Mouse (Mus musculus) kidney, postnatal 10 days (tissue): ENCODE measurements at regions not wholly inside any gene's neighbourhood (a gene's known extent, or its start where the extent isn't known, plus 50 kb on each side); places are given as distances from the start of the nearest gene placed in this dataset.

Experiments
- DNase-seq: peaks from one replicate; pipeline ENCODE4 v3.0.0; 2021; ENCODE audit warnings: mixed read lengths

DNA sequence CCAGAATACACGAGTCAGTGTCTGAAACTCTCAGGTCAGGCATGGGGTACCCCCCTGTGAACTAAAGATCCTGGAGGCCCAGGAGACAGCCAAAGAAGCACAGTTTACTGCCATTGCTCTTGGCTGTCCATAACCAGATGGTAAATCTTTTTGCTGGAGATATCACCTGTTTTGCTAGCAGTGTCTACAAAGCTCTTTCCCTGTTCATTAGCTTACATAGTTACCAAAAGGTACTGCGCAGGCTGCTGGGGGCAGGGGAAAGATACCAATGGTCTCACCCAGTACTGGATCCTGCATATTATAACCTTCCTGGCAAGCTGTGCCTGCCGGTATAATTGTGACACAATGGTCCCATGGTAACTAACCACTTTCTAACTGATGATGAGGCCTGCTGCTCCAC lies 321.9 kb upstream of the Nfe2l3 start:
- no peak for DNase-seq

DNA sequence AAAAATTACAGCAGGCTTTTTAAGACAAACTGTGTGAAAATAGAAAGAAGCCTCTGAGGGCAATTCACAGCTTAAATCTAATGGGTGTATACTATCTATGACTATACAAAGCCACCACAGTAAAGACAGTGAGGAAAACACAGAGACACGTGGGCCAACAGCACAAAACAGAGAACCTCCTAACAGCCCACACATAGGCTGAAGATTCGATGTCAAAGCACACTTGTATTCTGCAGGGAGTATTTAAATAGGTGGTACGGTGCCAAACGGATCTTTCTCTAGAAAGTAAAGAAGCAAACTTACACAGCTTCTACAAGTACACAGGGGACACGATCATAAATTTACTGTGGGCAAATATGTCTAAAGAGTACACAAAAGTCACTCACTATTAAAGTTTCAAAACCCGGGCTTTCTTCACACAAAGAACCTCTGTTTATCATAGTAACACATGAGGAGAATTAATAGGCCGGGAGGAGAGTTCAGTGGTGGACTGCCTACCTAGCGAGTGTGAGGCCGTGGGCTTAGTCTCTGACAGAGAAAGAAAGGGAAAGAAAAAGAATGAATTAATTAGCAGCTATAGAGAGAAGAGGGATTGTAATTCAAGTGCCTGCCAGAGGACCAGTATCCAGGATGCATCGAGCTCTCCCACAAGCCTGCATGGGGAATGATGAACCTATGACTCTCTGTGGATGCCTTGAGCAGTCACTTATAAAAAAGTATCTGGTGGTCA lies 317.7 kb upstream of the Nfe2l3 start:
- no peak for DNase-seq

DNA sequence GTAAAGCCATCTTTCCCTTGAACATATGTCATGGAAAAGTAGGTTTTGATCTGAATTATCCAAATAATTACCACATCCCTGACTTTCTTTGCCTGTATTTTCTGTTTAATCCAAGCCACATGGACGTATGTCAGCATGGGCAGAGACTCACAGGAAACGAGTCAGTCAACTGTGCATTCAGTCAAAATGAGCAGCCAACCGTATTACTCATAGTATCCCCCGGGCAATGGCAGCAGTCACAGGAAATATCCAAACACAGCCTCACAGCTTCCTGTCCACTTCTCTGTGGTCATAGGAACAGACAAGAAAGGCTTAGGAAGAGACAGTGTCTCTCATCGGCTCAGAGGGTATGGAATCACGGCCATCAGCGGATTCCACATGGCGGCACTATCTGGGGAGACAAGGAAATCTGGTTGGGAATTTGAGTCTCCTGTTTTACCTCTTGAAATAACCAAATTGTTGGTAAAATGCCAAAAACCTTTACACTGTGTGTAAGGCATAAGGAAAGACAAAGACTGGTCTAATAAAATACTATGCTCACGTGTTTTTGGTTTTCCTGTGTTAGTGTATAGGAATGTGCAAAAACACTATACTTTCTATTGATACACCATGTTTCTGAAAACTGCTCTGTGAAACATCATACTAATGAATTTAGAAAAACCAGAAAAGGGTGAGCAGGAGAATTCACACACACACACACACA lies 313.5 kb upstream of the Nfe2l3 start:
- no peak for DNase-seq

DNA sequence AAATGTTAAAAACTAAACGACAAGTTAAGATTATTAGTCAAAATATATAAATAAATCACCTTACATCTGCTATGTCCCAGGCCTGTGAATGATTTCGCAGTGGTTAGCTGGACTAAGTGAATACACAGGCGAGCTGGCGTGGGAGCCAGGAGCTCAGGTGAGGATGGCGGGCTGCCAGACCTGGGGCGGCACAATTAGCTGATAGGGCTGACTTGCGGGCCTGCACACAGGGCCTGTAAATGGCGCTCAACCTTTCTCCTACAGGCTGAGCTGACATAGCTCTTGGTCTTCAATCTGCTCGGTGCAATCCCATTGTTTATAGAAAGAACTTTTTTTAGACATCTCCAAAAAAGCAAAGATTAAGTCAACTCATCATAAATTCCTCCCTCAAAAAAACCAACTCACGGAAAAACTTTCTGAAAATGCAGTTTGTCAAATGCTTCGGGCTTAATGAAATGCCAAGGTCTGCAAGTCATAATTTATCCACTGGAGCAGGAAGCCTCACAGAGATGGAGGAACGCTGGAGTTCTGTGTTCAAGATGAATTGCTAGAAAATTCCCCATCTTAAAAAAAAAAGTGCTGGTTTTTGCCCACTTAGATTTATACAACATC lies 312.7 kb upstream of the Nfe2l3 start:
- DNase-seq, result peak; percentile 73

- no peak for DNase-seq
Measured at GRCm38 (mm10) chr6:51122941-51123340, 309.5 kb upstream of the Nfe2l3 start.

GRCm38 (mm10) chr6:51127851-51128250 lies 304.6 kb upstream of the Nfe2l3 start:
- DNase-seq, result no peak

GRCm38 (mm10) chr6:51129096-51129495 lies 303.4 kb upstream of the Nfe2l3 start:
- DNase-seq, result no peak

DNA sequence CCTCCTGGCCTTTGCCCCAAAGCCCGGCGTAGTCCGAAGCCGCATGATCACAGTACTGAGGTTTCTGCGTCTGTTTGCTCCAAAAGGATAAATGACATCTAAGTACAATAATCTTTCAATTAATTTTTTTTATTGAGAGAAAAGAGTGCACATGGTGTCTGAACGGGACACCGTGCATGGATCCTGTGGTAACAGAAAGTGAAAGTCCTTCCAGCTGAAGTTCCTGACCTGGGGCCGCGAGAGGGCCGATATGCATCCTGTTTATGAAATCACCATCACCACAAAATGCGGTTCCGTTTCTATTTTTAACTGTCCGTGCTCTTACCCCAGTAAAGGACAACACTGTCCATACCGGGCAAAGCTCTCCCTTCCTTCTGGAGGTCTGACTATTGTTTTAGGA lies 302.9 kb upstream of the Nfe2l3 start:
- peak; percentile 56 for DNase-seq

GRCm38 (mm10) chr6:51144762-51145161 lies 287.7 kb upstream of the Nfe2l3 start:
- no peak for DNase-seq

DNA sequence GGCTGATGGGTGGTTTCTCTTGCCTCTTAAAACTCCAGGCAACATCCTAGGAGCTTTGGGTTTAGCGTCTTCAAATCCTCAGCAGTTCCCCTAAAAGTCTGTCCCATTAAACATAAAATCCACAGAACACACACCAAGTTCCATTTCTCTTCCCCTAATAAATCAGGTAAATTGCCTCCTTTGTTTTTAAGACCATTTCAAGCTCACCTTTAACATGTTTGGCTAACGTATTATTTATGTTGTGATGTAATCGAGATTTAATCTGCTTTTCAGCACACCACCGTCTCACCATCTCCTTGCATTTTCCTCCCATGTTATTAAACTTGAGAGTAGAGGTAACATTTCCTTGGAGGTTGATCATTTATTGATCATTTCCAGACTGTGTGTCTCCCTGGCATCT lies 286.6 kb upstream of the Nfe2l3 start:
- DNase-seq, result no peak

DNA sequence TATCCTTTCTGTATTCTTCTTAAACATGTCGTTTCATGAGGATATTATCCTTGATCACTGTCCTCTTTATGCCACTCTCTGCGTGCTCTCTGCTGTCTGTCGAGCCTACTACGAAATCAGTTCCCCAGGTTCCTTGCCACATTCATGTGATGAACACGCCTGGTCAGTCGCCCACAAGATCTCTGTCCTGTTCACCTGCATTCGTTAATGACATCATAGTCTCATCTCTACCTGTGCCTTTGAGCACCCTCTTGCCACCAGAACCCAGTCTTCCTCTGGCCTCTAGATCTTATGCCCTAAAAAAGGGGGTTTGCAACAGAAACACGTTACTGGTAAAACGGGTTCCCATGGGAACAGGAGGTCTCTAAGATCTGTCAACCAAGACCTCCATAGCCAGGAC lies 283.6 kb upstream of the Nfe2l3 start:
- no peak for DNase-seq

DNA sequence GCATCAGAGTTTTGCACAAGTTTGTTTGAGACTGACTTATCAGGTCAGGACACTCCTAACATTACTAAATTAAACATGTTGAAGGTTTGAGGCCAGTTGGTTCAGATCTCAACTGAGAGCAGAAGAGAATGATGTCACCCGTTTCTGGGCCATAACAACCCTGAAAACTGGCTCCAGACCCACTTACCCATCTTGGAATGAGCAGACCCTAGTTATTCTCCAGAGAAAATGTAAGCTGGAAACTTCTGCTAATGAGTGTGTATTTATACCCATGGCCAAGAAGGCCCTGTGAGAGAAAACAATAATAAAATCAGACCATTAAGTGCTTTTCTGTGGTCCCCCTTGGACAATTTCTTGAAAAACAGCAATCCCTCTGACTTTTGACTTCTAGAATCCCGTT lies 282.4 kb upstream of the Nfe2l3 start:
- DNase-seq, result no peak

- no peak for DNase-seq
Measured at GRCm38 (mm10) chr6:51150486-51150885, 282.0 kb upstream of the Nfe2l3 start.

DNA sequence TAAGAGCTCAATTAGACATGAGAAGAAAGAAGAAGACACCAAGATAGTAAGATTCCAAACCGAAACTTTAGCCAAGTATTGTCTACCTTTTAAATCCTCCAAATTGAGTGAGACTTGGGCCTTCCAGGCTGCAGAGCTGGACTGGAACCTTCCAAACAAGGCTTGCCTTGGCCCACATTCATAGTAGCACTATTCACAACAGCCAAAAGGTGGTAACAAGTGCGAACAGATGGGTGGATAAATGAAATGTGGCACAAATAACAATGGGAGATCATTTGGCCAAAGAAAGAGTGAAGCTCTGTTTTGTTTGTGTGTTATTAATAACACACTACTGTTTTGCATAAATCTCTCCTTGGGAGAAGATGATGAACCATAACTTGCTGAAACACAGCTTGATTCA lies 281.6 kb upstream of the Nfe2l3 start:
- DNase-seq, result no peak

DNA sequence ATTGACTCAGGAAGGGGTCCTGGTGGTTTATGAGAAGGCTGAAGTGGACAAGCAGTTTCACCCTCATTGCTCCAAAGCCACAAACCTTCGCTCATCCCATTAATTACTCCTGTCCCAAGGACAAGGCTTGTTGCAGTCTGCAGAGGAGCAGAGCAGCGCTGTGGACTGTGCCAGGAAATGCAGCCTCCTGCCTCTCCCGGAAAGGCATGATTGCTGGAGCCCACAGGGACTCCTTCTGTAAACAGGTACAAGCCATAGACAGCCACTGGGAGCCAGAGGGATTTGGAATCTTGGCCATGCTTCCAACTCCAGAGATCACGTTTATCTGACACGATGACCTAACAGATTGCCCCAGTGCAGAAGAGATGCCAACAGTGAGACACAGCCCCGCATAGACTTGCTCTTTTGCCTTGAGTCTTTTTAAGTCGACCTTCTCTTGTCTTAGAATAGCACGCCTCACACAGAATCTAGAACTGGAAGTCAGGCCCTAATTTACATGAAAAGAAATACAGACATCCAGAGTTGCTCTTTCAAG lies 275.6 kb upstream of the Nfe2l3 start:
- no peak for DNase-seq

GRCm38 (mm10) chr6:51161149-51161548 lies 271.3 kb upstream of the Nfe2l3 start:
- no peak for DNase-seq

- no peak for DNase-seq
Measured at GRCm38 (mm10) chr6:51162208-51163082, 270.0 kb upstream of the Nfe2l3 start.

GRCm38 (mm10) chr6:51163266-51163665 lies 269.2 kb upstream of the Nfe2l3 start:
- no peak for DNase-seq

DNA sequence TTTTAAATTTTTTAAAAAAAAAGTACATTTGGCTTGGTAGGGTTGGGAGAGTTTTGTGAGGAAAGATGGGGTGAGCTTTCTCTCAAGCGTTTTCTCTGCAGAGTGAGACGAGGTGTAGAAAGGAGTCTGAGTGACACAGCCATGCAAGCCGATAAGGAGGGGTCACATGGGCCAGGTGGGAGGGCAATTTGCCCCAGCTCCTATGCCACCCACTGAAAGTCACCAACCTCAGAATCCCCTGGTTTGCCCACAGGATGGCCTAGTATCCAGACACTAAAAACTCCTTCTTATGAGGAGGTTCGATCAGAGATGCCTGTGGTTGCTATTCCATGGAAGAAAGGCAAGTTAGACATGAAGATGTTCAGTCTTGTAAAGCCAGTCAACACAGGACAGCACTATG lies 268.6 kb upstream of the Nfe2l3 start:
- DNase-seq, result no peak

DNA sequence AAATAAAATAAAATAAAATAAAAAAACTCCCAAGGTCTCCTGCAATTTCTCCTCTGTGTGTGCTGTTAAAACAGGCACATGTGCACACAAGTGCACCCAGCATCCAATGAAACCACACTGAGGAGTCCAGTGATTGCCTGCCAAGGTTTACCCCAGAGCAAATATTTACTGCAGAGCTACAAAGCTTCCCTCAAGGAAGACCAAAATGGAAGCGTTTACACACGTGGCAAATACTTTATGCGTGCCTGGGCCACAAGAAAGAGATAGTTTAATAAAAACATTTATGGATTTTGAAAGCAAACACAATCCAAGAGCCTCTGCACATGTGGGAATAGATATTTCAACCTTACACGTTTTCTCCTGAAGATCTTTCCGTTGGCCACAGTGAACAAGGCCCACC lies 265.4 kb upstream of the Nfe2l3 start:
- DNase-seq, result no peak

DNA sequence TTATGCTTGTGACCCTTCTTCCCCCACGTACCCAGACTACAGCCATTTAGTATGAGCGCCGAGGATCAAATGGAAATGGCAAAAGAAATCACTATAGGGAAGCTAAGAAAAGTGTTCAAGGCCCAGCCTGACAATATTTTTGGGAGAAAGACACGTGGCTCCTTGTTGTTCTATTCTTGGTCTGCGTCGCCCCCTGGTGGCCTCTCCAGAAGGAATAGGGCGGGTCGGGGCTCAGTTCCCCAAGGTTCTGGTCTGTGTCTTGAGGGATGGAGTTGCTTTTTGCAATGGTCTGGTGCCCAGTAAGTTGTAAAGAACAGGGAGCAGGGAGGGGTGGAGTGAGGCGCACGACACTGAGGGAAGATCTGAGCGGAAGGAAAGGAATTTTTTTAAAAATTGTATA lies 264.4 kb upstream of the Nfe2l3 start:
- DNase-seq, result peak; percentile 93

DNA sequence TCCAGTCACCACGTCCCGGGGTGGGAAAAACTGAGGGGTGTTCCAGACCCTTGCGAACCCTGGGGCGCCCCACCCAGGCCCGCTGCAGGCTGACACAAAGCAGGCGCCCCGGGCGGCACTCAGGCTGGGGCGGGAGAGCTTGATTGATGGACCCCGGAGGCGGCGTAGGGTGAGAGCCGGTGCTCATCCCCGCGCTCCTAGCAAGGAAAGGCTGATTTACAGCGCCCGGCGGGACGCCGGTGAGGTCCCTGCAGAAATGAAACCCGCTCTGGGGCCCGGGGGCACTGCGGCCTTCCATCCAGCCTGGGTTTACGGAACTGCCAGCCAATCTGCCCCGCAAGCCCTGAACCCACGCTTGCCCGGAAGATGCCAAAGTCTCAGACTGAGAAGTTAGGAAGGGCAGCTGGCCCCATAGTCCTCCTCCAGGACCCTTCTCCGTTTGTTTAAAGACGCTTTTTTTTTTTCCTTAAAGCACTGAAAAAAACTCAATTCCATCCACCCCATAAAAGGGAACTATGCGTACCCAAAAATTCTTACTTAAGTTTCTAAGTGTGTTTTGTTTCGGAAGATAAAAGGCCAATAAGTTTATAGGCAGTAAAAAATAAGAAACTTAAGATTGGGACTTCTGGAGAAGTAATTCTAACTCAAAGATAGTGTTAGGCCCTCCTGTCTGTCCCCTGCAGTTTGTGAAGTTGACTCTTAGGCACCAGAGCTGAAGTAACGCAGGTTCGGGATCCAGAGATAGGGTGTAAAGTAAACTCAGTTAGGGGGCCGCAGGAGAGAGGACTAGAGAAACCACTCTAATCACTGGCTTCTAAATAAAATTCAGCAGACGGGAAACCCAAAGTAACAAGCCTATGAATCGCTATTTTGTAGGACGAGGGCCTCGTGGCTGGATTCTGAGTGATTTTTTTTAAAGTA lies 263.4 kb upstream of the Nfe2l3 start:
- DNase-seq, result peak; percentile 72
